Mouse (Mus musculus) forebrain, embryonic 11.5 days (tissue): Measurements from ENCODE around the gene Bcar1. TPM values are rescaled to one million over a fixed set of nuclear protein-coding genes. Genes with fewer than 3 reads are reported as not detected.

Experiments
- ATAC-seq: fragments of 200-750 bp; cut with Nextera tagmentation; replicated peaks from 2 replicates; pipeline ENCODE4 v1.8.0; 2017; ENCODE audit warnings: moderate TSS enrichment; ENCODE audit not compliant: low FRiP score
- DNase-seq: peaks from one replicate; pipeline ENCODE4 v3.0.0-alpha.2; 2017; ENCODE audit warnings: low spot score
- H3K27ac ChIP-seq: fragments of 300-500 bp; sonication (generic); 2 replicates; pipeline ENCODE4 v1.5.1; 2014; ENCODE audit warnings: low read depth, low read length
- H3K27me3 ChIP-seq: fragments of 300-500 bp; sonication (generic); 2 replicates; pipeline ENCODE4 v1.6.1; 2014; ENCODE audit warnings: mild to moderate bottlenecking, low read length, mixed read lengths; ENCODE audit not compliant: control insufficient read depth, insufficient read depth
- H3K36me3 ChIP-seq: fragments of 300-500 bp; sonication (generic); 2 replicates; pipeline ENCODE4 v1.6.1; 2014; ENCODE audit warnings: mild to moderate bottlenecking, low read length, moderate library complexity, mixed read lengths; ENCODE audit not compliant: control insufficient read depth, insufficient read depth
- H3K4me1 ChIP-seq: fragments of 300-500 bp; sonication (generic); replicated peaks from 2 replicates; pipeline ENCODE4 v1.6.1; 2014; ENCODE audit warnings: low read length, mixed read lengths; ENCODE audit not compliant: control insufficient read depth, insufficient read depth
- H3K4me2 ChIP-seq: fragments of 300-500 bp; sonication (generic); 2 replicates; pipeline ENCODE4 v1.6.1; 2014; ENCODE audit warnings: low read depth, mild to moderate bottlenecking, low read length, moderate library complexity, mixed read lengths; ENCODE audit not compliant: severe bottlenecking
- H3K4me3 ChIP-seq: fragments of 300-500 bp; sonication (generic); 2 replicates; pipeline ENCODE4 v1.5.1; 2014; ENCODE audit warnings: low read depth, low read length
- H3K9ac ChIP-seq: fragments of 300-500 bp; sonication (generic); 2 replicates; pipeline ENCODE4 v1.6.1; 2014; ENCODE audit warnings: low read length
- H3K9me3 ChIP-seq: fragments of 300-500 bp; sonication (generic); 2 replicates; pipeline ENCODE4 v1.6.1; 2016; ENCODE audit warnings: low read length, mixed read lengths; ENCODE audit not compliant: control insufficient read depth
- WGBS: fragments of 180-500 bp; shearing (Covaris S2); extraction: QIAGEN DNeasy Blood & Tissue Kit; methylation state at CpG from one replicate; pipeline ENCODE4 v1.1.7; 2014; 5-methylcytosine and 5-hydroxymethylcytosine counted together
- polyA plus RNA-seq: library from polyadenylated mRNA; unstranded; fragments of >200 nt; fragmentation: Nextera tagmentation; extraction: Ambion mirVana; gene quantifications from 2 replicates; pipeline ENCODE4 v1.2.1, GENCODE M21; 2014

The Bcar1 gene
- polyA plus RNA-seq, 1 experiment from 2014 or later = 60.1 TPM

DNA sequence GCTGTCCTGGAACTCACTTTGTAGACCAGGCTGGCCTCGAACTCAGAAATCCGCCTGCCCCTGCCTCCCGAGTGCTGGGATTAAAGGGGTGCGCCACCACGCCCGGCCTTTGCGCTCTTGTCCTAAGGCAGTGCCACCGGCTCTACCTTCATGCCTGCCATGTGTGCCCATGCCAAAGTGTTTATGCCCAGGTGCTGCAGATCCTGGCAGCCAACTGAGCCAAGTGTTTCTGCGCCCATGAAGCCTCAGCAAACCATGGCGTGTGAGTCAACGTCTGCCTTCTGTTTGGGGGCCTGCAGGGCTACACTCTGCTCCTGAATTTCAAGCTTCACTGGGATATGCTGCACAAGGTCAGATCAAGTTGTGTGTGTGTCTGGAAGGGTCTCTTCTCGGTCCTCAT is 39.0 kb downstream of the Bcar1 start:
- Histone ChIP-seq H3K4me1 (no peaks in the 10 kb centered on the region), H3K9me3 (no peaks in the 10 kb centered on the region), H3K27ac (no peak overlapping the region), H3K4me2 (no peak overlapping the region), H3K36me3 (no peaks in the 10 kb centered on the region), H3K27me3 (no peaks in the 10 kb centered on the region), H3K4me3 (no peak overlapping the region), H3K9ac (no peak overlapping the region)
- DNase-seq = no peak
- WGBS = 91% methylated on average over 12 of the region's 12 CpGs
- ATAC-seq = no peak

DNA sequence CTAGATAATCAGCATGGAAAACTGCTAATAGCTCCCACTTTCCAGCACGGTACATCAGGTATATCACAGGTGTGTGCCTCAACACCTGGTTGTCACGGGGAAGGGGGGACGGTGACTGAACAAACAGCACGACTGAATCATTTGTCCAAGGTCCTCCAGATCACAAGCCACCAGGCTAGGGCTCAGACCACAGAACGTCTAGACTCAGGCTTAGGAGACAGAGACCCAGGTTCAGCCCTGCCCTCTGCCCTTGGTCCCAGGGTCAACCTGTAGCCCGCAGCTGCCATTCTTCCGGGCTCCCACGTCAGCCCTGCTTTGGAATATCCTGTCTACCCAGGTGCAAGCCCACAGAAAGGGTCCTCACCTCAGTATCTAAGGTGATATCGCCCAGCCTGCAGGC is 42.2 kb downstream of the Bcar1 start:
- ATAC-seq = no peak
- WGBS = 89% methylated on average over 9 of the region's 9 CpGs

DNA sequence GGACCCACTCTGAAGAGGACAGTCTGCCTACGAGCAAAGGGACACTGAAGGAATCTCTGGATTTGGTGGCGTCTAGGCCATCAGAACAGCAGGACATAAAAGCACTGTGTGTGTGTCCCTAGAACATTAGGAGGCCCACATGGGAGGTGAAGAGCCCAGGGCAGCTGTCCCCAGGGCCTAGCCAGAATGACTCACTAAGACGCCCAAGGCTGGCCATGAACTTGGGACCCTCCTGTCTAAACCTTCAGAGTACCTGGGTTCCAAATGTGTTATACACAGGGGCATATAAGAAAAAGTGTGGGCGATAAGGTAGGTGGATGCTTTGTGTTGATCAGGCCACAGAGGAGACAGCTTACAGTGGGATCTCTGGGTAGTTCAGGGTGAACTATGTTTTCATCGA is 42.9 kb downstream of the Bcar1 start:
- Histone ChIP-seq H3K27ac (no peak overlapping the region), H3K4me2 (no peak overlapping the region), H3K36me3 (no peaks in the 10 kb centered on the region), H3K4me1 (no peaks in the 10 kb centered on the region), H3K9ac (no peak overlapping the region), H3K9me3 (no peaks in the 10 kb centered on the region), H3K4me3 (no peak overlapping the region), H3K27me3 (no peaks in the 10 kb centered on the region)
- ATAC-seq = no peak
- DNase-seq = no peak
- 87% methylated on average over 5 of the region's 5 CpGs for WGBS

More for the DNA sequence above, 42.2 kb downstream of the Bcar1 start:
- Histone ChIP-seq H3K4me3 (no peak overlapping the region), H3K9me3 (no peaks in the 10 kb centered on the region), H3K4me2 (no peak overlapping the region), H3K27me3 (no peaks in the 10 kb centered on the region), H3K27ac (no peak overlapping the region), H3K9ac (no peak overlapping the region), H3K4me1 (no peaks in the 10 kb centered on the region), H3K36me3 (no peaks in the 10 kb centered on the region)
- no peak for DNase-seq

DNA sequence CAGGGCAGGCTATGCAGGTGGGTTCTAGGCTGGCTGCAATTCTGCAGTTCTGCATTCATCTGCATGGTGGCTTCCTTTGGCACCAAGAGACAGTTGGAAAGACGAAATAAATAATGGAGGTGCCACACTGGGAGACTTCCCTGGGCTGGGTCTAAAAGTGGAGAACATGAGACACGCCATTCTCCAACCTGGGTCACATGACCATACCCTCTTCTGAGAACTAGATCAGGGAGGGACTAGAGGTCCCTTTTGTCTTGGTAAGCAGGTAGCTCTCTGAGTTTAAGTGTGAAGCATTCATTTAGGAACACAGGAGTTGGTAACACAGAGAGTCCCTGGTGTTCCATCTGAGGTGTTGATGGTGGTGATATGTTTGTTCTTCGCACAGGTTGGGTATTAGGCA is 43.4 kb downstream of the Bcar1 start:
- ATAC-seq (no peak), DNase-seq (no peak)
- Histone ChIP-seq H3K4me3 (no peak overlapping the region), H3K36me3 (no peaks in the 10 kb centered on the region), H3K27me3 (no peaks in the 10 kb centered on the region), H3K4me2 (no peak overlapping the region), H3K9ac (no peak overlapping the region), H3K9me3 (no peaks in the 10 kb centered on the region), H3K27ac (no peak overlapping the region), H3K4me1 (no peaks in the 10 kb centered on the region)
- 85% methylated on average over 3 of the region's 3 CpGs for WGBS

DNA sequence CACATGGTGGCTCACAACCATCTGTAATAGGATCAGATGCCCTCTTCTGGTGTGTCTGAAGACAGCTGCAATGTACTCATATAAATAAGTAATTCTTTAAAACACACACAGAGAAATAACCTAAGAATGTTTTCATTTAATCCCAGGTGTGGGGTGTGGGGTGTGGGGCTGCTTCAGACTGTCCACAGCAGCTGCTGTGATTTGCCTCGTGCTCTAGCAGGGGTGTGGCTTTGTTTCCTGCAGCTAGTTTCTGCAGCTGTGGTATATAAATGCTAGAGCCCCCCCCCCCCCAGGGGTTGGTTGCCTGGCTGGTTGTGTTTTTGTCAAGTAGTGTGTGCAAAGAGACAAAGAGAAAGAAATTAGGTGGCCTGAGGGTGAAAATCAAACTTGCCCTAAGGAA is 44.6 kb downstream of the Bcar1 start:
- Histone ChIP-seq H3K27ac (no peak overlapping the region), H3K9ac (no peak overlapping the region), H3K27me3 (no peaks in the 10 kb centered on the region), H3K4me1 (no peaks in the 10 kb centered on the region), H3K36me3 (no peaks in the 10 kb centered on the region), H3K9me3 (no peaks in the 10 kb centered on the region), H3K4me2 (no peak overlapping the region), H3K4me3 (no peak overlapping the region)
- ATAC-seq = no peak
- no peak for DNase-seq
- WGBS = 5% methylated on average over 1 of the region's 1 CpGs

DNA sequence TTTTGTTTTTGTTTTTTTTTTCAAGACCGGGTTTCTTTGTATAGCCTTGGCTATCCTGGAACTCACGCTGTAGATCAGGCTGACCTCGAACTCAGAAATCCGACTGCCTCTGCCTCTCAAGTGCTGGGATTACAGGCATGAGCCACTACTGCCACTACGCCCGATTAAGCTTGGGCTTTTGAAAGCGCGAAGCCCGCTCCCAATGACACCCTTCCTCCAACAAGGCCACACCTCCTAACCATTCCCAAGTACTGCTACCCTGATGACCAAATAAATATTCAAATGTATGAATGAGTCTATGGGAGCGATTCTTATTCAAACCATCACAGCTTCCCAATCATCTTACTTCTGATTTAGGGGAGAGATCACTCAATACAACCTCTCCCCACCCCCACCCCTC is 46.0 kb downstream of the Bcar1 start:
- ATAC-seq (no peak), DNase-seq (no peak)
- no peaks in the 10 kb centered on the region for H3K4me1 ChIP-seq
- H3K9ac ChIP-seq = no peak overlapping the region
- H3K9me3 ChIP-seq = no peaks in the 10 kb centered on the region
- 83% methylated on average over 10 of the region's 10 CpGs for WGBS
- H3K4me2 ChIP-seq = no peak overlapping the region
- no peak overlapping the region for H3K27ac ChIP-seq
- no peaks in the 10 kb centered on the region for H3K36me3 ChIP-seq
- H3K4me3 ChIP-seq = no peak overlapping the region
- H3K27me3 ChIP-seq = no peaks in the 10 kb centered on the region

DNA sequence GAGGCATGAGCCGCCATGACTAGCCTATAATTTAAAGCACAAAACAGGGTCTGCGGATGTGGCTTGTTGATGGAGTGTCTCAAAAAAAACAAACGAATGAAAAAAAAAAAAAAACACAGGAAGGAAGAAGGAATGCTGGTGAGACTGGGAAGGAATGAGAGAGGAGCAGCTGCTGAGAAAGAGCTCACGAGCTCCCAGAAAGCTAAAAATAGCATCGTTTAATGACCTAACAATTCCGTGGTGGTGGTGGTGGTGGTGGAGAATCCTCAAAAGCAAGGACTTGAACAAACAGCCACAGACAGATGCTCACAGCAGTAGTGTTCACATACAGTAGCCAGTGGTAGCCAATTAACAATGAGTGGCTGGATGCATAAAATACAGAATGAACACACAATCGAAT is 48.2 kb downstream of the Bcar1 start:
- DNase-seq (no peak), ATAC-seq (no peak)
- no peaks in the 10 kb centered on the region for H3K36me3 ChIP-seq
- no peaks in the 10 kb centered on the region for H3K27me3 ChIP-seq
- no peaks in the 10 kb centered on the region for H3K4me1 ChIP-seq
- no peaks in the 10 kb centered on the region for H3K9me3 ChIP-seq
- no peak overlapping the region for H3K4me2 ChIP-seq
- H3K4me3 ChIP-seq = no peak overlapping the region
- no peak overlapping the region for H3K9ac ChIP-seq
- no peak overlapping the region for H3K27ac ChIP-seq
- WGBS = 85% methylated on average over 7 of the region's 7 CpGs

DNA sequence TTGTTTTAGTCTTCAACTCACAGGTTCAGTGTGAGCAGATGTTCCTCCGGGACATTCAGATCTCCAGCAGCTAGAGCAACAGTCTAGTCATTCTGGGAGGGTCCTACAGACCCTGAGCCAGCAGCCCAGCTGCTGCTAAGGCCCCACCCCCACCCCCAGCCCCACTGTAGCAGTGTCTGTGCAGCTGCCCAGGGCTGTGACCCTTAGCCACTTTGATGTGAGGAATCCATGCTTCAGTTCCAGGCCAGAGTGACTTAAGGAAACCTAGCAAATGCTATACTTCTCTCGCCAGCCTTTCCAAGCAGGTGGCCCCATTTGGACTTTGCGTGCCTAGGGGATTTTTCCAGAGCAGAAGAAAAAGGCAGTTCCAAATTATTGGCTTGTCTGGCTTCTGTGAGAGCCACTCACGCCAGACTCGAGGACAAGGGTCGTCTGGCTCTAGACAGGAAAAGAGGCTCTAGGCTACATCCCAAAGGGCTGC is 50.3 kb downstream of the Bcar1 start:
- DNase-seq (no peak), ATAC-seq (no peak)
- 80% methylated on average over 6 of the region's 6 CpGs for WGBS
- Histone ChIP-seq H3K27me3 (no peaks in the 10 kb centered on the region), H3K27ac (no peak overlapping the region), H3K9ac (no peak overlapping the region), H3K4me2 (no peak overlapping the region), H3K36me3 (no peaks in the 10 kb centered on the region), H3K4me1 (no peaks in the 10 kb centered on the region), H3K9me3 (no peaks in the 10 kb centered on the region), H3K4me3 (no peak overlapping the region)

DNA sequence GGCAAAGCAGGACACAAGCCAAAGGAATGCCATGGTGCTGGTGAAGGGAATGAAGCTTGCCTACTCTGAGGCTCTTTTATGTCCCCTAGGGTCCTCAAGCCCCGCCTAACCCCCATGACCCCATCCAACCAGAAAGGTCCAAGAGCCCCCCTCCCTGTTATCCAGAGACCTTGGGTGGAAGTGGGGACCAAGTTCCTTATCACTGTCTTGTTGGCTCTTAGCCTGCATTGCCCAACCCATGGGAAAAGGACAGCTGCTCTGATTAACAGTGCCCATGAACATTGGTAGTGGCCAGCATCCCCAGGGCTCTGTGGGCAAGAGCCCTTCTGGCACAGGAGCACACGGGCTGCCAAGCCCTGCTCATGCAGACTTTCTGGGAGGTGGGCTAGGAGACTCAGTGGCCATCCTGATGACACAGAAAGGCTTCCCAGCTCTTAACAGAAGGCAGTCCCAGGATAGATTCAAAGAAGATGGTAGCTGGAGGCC is 52.6 kb downstream of the Bcar1 start, which contains the start of gene Ctrb1:
Ctrb1 (minus strand) TSS at position 51 of the 486 bp plus-strand sequence.
- H3K27ac ChIP-seq = no peak within 1 kb of the TSS
- no peak within 1 kb of the TSS for H3K4me3 ChIP-seq
- no peaks in the 10 kb centered on the region for H3K36me3 ChIP-seq
- no peak for ATAC-seq
- no peak for DNase-seq
- no peak within 1 kb of the TSS for H3K4me2 ChIP-seq
- WGBS = 72% methylated on average over 2 of the region's 2 CpGs
- no peaks in the 10 kb centered on the region for H3K4me1 ChIP-seq
- H3K9ac ChIP-seq = no peak within 1 kb of the TSS
- no peaks in the 10 kb centered on the region for H3K27me3 ChIP-seq
- no peaks in the 10 kb centered on the region for H3K9me3 ChIP-seq
